Mouse (Mus musculus) left cerebral cortex, postnatal 10 days (tissue): ENCODE measurements around the gene Hist1h2ae. TPM values are rescaled to one million over a fixed set of nuclear protein-coding genes. Genes with fewer than 3 reads are reported as not detected.
"Not testable (repeated sequence)": the region's sequence is repeated elsewhere in the genome, so short reads cannot be mapped to it uniquely, and the experiment has no call there.

ENCODE experiments used
- DNase-seq, 2 experiments: peaks; one replicate each; pipeline ENCODE4 v3.0.0; 2021 to 2022; ENCODE audit warnings: low spot score in 2 of 2, mixed read lengths in 1 of 2; ENCODE audit errors: extremely low spot score in 1 of 2
- intact Hi-C: fragments of 180-260 bp; cut with DNase I; formaldehyde crosslinking; loops from one replicate; pipeline ENCODE4 v1.15.1; 2025
- total RNA-seq, 2 experiments: library from RNA; stranded (reverse); gene quantifications; 2 replicates each; pipeline ENCODE4 v1.2.3; 2021

Gene Hist1h2ae
- total RNA-seq, 2 experiments from 2014 or later, result 9.5 to 14.3 TPM

DNA sequence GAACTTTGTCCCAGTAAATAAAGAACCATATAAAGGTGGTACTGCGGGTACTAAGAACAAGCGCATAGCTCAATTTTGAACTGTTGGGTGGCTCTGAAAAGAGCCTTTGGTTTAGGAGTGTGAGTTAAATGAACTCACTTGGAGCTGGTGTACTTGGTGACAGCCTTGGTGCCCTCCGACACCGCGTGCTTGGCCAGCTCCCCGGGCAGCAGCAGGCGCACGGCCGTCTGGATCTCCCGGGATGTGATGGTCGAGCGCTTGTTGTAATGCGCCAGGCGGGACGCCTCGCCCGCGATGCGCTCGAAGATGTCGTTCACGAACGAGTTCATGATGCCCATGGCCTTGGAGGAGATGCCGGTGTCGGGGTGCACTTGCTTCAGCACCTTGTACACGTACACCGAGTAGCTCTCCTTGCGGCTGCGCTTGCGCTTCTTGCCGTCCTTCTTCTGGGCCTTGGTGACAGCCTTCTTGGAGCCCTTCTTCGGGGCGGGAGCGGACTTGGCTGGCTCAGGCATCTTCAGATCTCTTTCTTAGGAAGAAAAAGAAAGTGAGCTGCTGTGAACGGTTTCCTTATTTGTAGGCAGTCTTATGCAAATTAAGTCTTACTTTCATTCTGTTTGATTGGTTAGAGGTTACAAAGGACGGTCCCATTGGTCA lies 14.6 kb upstream of the Hist1h2ae start:
- intact Hi-C loops, result not testable (repeated sequence)
- DNase-seq, result peak; percentile 71 to 84

DNA sequence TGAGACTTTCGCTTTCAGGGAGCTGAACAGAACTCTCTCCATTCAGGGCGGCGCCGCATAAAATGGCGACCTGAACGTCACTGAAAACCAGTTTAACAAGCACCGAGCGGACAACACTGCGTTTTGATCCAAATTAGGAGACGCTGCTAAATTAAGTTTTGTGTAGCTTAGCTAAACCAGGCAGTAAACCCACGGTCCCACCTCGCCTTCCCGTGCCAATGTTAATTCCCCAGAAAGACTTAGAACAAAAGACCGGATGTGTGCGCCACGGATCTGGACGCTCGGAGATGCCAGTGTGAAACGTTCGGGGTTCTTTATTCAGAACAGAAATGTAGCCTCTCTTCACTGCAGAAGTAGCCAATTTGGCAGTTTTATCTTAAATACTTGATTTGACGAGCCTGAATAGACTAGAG lies 14.0 kb upstream of the Hist1h2ae start:
- intact Hi-C loops, result no loop called here
- DNase-seq, result peak; percentile 44 to 76

DNA sequence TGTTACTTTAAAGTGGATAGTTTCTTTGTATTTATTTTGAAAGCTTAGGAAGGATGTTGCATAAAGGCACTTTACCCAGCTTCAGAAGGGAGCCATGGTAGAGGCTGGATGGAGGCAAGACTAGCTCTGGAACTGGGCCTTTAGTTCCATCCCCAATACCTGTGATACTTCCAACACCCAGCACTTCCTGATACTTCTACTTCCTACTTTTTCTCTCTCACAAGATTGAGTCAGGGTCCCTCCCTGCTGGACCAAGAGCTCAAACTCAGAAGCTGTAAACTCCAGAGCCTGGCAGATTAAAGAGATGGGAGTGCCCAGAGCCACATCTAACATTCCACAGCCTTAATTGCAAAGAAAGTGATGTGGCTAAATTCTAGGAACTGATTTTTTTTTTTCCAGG lies 13.3 kb upstream of the Hist1h2ae start:
- intact Hi-C loops, result loop anchor here (5.0 kb wide), 2 partner anchors 98 to 153 kb away; partner anchors contain the start of genes Hist1h1c, Hist1h2ac and Hist1h2bc
- DNase-seq, result no peak

DNA sequence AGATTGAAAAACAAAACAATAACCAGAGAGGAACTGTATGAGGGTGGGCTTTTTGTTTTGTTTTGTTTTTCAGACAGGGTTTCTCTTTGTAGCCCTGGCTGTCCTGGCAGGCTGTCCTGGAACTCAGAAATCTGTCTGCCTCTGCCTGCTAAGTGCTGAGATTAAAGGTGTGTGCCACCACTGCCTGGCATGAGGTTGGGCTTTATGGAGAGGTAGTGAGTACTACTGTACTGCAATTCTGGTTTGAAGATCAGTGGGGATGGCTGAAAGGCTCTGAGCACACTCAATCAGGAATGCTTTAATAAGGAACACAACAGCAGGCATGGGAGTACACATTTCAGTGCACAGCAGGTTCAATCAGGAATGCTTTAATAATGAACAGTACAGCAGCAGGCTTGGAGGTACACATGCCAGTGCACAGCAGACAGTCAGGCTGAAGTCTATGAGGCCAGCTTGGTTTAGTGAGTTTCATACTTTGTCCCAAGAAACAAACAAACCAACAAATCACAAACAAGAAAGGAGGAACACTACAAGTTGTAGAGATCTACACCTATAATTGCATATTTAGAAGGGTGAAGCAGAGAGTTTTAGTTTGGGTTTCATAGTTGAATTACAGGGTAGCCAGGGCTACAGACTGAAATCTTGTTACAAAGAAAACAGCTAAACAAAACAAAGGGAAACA lies 12.5 kb upstream of the Hist1h2ae start:
- no peak for DNase-seq
- intact Hi-C loops, result loop anchor here (5.0 kb wide), 2 partner anchors 99 to 154 kb away; partner anchors contain the start of genes Hist1h1c, Hist1h2ac and Hist1h2bc

DNA sequence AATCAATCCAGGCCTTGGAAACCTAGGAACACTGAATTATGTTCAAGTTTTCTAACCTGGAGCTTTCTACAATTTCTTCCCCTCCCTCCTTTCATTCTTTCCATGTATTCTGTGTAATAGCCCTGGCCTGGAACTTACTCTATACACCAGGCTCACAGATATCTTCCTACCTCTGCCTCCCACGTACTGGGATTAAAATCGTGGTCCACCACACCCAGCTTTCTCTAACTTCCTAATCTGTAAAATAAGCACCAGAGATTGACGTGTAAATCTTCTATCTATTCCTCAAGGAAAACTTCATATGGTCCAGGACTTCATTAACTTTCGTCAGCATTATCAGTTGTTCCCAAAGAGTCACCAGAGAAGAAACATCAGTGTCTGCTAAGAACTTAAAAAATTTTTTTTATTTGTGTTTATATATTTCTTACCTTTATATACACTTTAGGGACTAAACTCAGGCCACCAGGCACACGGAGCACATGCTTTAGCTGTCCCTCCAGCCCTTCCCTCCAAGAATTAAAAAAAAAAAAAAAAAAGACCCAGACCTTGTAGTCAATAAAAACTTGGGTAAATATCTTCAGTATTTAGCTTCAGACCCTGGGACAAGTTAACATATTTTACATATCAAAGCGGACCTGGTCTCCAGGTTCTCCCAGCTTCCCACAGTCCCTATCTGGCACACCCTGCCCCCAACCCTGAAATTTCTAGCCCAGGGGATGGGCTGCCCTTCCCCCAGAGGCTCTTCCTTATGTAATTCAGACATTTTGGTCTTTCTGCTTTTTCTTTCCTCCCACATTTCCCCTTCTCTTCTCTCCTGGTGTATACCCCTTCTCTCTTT lies 11.4 kb upstream of the Hist1h2ae start:
- DNase-seq, result no peak
- intact Hi-C loops, result loop anchor here (5.0 kb wide), 2 partner anchors 100 to 155 kb away; partner anchors contain the start of genes Hist1h1c, Hist1h2ac and Hist1h2bc

DNA sequence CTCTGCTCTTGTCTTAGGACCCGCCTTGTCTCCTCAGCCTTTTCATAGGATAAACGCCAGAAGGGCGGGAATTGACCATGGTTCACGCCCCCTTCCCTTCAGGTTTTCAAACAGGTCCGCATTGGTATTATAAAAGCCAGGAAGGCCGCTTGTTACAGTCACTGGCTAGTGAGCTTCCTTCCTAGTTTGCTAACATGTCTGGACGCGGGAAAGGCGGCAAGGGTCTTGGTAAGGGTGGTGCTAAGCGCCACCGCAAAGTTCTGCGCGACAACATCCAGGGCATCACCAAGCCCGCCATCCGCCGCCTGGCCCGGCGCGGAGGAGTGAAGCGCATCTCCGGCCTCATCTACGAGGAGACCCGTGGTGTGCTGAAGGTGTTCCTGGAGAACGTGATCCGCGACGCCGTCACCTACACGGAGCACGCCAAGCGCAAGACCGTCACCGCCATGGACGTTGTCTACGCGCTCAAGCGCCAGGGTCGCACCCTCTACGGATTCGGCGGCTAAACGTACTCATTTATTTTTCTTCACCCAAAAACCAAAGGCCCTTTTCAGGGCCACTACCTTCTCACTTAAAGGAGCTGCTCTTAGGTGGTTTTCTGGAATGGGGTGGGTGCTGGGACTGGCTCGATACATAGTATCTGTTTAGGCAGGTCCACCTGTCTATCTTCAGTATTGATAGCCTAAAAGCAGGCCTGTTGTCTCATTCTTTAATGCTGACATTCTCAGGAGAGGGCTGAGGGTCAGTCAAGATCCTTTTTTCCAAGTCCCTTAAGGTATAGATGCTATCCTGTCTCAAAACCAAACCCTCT lies 10.6 kb upstream of the Hist1h2ae start, which contains the start of gene Hist1h4d:
TSS of gene Hist1h4d (plus strand) at position 191 of the 811 bp plus-strand sequence.
- peak; percentile 93 to 99 for DNase-seq
- intact Hi-C loops, result loop anchor here (5.0 kb wide), 2 partner anchors 101 to 156 kb away; partner anchors contain the start of genes Hist1h1c, Hist1h2ac and Hist1h2bc

DNA sequence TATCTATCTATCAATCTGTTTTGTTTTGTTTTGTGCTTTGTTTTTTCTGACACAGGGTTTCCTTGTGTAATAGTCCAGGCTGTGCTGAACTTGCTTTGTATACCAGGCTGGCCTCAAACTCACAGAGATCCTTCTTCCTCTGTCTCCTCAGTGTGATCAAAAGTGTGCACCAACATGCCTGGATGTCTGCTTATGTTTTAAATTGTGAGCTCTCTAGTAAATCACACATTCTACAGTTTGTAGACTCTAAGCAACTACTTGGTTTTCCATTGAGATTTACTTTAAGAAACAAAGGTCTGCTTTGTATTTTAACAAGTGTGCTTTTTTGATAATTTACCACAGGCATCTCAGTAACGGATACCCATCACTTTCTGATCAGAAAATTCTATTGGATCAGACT lies 6.8 kb upstream of the Hist1h2ae start:
- intact Hi-C loops, result no loop called here
- DNase-seq, result no peak

DNA sequence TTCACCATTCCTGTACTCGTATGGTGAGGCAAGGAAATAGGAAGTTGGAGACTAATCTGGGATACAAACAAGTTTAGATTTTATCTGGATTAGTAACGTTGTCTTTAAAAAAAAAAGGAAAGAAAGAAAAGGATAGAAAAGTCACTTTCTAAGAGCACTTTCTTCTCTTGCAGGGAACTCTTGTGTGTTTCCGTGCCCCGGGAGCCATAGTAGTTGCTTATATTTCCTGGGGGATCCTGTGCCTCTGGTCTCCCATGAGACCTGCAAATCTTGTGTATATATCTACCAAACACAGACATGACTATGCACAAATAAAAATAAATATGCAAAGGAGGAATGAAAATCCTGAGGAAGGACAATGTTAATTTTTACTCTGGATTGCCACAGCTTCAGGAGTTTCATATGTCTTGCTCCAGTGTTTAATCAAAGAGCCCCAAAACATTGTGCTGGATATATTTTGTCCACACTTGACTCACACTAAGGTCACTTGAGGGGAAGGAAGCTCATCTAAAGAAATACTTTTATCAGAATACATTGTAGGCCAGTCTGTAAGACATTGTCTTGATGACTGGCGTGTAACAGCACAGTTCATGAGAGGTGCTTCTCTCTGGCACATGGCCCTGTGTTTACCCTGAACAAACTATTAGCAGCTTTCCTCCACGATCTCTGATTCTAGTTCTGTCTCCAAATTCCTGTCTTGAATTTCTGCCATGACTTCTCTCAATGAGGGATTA lies 6.1 kb upstream of the Hist1h2ae start:
- DNase-seq, result no peak
- intact Hi-C loops, result no loop called here

DNA sequence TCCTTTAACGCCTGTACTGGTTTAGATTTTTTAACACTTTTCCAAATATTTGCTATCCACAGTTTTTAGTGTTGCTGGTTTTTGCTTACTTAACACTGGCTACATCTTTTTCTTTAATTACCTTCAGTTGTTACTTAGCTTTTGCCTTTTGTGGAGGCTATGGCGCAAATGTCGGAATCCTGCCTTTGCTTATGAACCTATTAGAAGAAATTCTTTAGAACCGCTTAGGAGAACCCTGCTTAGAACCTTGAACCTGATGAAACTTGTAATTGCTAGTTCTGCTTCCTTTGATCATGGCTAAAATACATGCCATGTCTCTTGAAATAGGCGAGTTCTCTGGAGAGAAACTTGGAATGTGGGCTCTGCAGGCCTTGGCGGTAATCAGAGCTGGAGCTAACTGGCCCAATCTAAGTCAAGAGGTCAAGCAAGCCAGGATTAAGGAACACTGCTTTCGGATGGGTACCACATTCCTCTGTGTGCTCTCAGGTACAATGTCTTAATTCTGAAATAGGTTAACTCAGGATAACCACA lies 5.4 kb upstream of the Hist1h2ae start:
- DNase-seq, result no peak
- intact Hi-C loops, result no loop called here

DNA sequence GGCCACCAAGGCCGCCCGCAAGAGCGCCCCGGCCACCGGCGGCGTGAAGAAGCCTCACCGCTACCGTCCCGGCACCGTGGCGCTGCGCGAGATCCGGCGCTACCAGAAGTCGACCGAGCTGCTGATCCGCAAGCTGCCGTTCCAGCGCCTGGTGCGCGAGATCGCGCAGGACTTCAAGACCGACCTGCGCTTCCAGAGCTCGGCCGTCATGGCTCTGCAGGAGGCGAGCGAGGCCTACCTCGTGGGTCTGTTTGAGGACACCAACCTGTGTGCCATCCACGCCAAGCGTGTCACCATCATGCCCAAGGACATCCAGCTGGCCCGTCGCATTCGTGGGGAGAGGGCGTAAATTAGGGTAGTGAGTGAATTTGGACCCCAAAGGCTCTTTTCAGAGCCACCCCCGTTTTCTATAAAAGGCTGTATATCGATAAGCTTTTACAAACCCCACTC lies 4.9 kb upstream of the Hist1h2ae start:
- DNase-seq, intact Hi-C loops: not testable (repeated sequence)

DNA sequence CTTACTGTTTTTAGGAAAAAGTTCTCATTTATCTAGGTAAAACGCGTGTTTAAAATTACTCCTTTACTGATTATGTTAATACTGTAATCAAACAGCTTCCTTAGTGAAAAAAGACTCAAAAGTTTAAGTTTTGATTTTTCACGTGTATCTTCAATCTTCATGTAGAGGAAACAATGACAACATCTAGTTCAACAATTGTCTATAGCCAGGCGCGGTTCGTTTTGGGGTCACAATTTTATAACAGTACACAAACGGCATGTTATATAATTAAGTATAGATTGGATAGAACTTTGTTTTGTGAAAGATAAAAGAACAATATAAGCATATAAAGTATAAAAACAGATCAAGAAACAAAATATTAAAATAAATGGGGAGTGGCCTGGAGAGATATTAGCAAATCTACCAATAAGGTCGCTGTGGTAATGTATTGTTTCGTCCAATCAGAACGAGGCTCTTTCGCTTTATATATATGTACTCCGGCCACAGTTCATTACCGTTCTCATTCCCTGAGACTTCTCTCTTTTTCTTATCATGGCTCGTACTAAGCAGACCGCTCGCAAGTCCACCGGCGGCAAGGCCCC lies 4.3 kb upstream of the Hist1h2ae start, which contains the start of gene Hist1h3d:
TSS of gene Hist1h3d (plus strand) at position 493 of the 581 bp plus-strand sequence.
- intact Hi-C loops, result no loop called here

DNA sequence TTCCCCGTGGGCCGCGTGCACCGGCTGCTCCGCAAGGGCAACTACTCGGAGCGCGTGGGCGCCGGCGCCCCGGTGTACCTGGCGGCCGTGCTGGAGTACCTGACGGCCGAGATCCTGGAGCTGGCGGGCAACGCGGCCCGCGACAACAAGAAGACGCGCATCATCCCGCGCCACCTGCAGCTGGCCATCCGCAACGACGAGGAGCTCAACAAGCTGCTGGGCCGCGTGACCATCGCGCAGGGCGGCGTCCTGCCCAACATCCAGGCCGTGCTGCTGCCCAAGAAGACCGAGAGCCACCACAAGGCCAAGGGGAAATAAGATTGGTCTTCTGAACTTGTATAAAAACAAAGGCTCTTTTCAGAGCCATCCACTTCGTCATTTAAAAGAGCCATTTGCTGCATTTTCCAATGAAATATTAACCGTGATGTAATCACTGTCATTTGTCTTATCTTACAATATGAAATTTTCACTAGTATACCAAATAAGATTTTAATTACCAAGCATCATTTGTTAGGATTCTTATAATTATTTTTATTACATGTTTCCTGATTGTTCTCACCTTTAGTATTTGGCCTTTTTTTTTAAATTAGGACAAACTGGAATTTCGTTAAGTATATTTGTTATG lies 3.6 kb upstream of the Hist1h2ae start:
- intact Hi-C loops, DNase-seq: not testable (repeated sequence)

More for the DNA sequence above, 4.3 kb upstream of the Hist1h2ae start, which contains the start of gene Hist1h3d:
- peak in 1 of 2 experiments; percentile 75 for DNase-seq

DNA sequence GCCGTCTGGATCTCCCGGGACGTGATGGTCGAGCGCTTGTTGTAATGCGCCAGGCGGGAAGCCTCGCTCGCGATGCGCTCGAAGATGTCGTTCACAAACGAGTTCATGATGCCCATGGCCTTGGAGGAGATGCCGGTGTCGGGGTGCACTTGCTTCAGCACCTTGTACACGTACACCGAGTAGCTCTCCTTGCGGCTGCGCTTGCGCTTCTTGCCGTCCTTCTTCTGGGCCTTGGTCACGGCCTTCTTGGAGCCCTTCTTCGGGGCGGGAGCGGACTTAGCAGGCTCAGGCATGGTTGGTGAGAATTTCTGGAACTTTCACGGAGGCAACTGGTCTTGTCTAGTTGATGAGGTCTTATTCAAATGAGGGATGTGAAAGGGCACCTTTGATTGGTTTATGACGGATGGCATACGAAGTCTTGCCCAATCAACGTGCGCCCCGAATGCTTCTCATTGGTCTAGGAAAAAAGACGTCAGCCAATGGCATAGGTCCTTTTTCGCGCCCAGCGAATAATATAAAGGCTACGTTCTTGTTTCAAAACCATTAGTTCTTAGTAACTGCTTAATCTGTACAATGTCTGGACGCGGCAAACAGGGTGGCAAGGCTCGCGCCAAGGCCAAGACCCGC lies 3.0 kb upstream of the Hist1h2ae start, which contains the start of the genes Hist1h2bf and Hist1h2ad:
TSS of gene Hist1h2bf (minus strand) at position 299 of the 627 bp plus-strand sequence.
TSS of gene Hist1h2ad (plus strand) at position 484 of the 627 bp plus-strand sequence.
- DNase-seq, result peak; percentile 92 to 98
- intact Hi-C loops, result not testable (repeated sequence)

DNA sequence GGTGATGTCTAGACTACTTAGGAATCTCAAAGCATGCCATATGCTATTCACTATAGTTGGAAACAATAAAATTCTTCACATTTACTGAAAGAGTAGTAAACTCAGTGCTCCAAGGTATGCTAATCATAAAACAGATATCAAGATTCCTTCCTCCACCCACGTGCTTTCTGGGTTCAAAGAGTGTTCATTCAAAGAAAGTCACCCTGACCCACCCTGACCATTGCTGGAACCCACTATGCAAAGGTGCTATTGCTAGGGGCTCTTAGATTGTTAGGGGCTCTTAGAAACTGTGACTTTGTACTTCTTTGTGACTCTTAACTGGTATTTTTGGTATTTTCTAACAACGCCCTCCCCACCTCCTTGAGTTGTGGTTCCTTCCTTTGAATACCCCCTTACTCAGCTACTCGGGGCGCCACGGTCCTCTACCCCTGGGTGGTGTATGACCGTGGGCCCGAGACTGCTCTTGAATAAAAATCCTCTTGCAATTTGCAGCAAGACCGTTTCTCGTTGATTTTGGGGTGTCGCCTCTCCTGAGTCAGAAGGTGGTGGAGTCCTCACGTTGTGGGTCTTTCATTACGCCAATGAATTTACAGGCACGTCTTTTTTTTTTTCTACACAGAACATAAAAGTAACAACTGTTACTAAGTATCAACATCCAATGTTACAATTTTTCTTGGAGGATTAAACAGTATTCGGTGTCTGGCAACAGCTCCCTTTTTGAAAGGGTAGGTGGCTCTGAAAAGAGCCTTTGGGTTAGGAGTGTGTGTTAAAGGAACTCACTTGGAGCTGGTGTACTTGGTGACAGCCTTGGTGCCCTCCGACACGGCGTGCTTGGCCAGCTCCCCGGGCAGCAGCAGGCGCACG lies 2.2 kb upstream of the Hist1h2ae start:
- intact Hi-C loops, DNase-seq: not testable (repeated sequence)
